Mouse (Mus musculus): ENCODE measurements around the gene Tma16.

Tma16 gene

DNA sequence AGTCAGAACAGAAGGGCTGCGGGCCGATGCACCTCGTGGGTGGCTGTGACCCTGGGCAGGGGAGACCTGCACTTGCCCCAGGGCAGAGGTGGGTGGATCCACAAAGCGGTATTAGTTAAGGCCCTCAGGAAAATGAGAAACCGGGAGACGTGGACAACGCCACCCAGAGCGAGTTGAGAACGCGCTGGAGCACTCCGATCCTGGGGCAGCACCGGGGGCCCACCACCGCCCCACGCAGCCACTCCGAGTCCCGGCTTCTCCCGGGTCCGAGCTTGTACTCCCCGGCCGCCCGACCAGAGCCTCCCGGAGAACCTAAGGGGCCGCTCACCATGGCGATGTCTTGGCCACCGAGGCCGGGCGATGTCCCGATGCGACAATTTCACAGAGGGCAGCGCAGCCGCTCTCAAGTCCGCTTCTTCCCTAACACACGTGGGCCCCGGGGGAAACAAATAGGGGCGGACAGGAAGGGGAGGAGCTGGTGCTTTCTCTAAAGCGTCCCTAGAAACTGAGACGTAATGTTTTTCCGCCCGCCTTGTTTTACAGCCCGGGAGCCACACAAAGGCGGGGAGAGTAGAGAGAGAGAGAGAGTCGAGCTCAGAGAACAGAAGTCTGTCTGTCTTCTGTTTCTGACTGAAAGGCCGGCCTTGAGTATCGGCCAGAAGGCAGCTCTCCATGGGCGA, at the start of gene Tma16:
TSS of gene Tma16 (minus strand) at position 447 of the 680 bp plus-strand sequence.
- peak; percentile 54 to 73 for DNase-seq (ENCODE audit: low spot score in 2 of 2)

DNA sequence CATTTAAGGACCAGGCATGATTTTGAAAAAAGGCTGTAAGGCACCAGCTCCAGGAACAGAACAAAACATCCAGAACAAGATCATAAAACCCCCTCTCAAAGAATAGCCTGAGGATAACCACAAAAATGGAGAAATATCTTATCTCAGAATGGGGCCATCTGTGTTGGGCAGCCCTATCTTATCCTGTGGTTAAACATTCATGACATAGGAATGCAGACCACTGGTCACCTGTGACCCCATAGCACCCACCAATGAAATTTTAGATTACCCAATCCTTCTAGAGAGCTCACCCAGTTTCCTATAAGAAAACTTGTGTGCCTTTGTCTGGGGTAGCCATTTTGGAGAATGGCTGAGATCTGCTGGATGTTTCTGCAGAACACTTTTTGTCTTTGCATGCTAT, 34.2 kb upstream of the Tma16 start:
- DNase-seq (ENCODE audit: low spot score in 2 of 2), result no peak

DNA sequence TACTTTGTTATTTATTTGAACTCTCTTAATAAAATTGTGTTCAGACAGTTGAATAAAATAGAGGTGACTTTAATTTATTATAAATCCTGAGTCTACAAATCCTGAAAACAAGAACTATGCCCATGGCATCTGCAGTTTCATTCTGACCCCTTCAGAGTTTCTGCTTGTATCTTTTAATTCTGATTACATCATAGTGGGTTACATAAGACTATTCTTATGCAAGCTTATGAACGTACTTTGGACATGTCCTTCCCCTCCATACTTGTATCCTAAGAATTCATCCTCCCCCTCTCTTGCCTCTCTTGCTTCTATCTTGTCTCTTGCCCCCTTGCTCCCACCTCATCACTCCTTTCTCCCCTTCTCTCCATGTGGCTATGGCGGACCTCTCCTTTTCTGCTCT, 32.8 kb upstream of the Tma16 start:
- DNase-seq (ENCODE audit: low spot score in 2 of 2), result no peak

DNA sequence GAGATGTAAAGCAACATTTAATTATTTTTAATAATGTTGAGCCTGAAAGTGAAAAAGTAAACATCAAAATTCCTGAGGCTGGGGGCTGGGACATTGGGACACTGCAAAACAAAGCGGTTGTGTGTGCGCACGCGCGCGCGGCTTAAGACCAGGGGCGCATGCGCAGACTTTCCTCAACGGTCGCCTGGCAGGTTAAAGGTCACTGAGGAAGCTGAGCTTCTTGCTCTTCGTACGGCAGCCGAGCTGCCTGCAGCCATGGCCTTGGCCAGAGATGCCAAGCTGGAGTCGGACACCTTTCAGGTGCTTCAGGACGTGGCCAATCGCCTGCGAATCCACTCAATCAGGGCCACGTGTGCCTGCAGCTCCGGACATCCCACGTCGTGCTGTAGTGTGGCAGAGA, 25.2 kb upstream of the Tma16 start, which contains the start of gene Tktl2:
TSS of gene Tktl2 (plus strand) at position 220 of the 400 bp plus-strand sequence.
- no peak for DNase-seq (ENCODE audit: low spot score in 2 of 2)

DNA sequence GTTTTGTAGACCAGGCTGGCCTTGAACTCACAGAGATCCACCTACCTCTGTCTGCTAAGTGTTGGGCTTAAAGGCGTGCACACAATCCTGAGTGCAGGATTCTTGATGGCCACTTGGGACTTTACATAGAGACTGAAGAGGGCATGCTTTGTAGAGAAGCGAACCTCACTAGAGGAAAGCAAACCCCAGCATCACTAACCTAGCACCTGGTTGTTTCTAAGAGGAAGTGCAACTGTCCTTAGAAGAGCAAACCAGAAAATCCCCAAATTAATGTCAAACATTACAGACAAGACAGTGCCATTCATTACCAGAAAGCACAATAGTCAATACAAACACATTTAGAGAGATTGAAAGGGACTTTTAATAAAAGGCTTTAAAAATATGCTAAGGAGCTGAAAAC, 17.1 kb upstream of the Tma16 start:
- DNase-seq (ENCODE audit: low spot score in 2 of 2), result no peak

DNA sequence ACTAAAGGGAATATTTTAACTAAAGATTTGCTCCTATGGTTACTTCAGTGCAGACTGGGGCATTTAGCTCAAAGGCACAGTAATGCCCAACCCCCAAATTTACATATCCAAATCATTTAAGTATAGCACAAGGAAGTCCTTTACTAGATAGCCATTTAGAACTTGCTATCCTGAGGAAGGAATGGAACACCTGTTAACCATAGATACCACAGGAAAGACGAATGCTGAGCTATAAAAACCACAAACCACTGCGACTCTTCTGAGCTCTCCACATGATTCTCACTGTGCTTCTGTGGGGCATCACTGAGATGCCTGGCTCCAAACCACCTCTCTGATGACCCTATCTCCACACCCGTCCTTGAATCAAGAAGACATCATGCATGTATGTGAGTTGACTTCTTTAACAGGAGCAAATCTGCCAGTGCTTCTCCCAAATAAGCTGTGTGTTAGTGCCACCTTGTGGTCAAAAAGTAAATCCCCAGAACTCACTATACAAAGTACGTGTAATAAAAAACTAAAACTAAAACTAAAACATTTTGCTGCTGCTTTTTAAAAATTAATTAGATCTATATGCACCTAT, 10.8 kb upstream of the Tma16 start:
- peak in 1 of 2 experiments; percentile 9 for DNase-seq (ENCODE audit: low spot score in 2 of 2)

DNA sequence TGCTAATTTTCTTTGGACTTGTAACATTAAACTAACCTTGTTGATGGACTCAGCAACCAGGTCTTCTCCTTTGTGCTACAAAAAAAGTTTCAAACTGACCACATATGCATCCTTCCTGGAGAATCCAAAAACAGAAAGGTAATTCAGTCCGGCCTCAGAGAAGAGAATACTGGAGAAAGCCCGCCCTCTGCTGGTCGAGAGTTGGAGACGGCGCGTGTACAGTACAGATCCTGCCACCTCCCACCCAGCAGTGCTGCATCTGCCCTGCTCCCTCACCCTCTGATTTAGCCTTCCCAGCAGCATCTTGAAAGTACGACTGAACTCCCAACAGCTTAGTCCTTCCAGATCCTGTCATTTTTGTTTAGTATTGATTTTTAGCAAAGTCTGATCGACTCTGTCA, 9.4 kb upstream of the Tma16 start:
- DNase-seq (ENCODE audit: low spot score in 2 of 2), result peak; percentile 16 to 71

DNA sequence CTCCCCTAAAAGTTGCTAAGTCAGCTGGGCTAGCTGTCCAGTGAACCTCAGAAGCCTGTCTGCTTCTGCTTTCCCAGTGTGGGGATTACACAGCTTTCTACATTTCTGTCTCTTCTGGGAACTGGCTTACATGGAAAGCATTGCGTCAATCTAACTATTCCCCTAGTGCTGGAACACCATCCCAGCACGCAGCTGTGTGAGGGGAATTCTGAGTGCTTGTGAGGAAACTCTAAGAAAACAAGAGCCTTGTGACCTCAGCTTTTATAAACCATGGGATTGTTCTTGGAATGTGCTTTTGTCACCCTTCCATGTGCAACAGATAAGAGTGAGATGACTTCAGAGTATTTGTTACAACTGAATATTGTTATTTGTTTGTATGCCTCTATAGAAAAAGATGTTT, 8.2 kb upstream of the Tma16 start:
- no peak for DNase-seq (ENCODE audit: low spot score in 2 of 2)

DNA sequence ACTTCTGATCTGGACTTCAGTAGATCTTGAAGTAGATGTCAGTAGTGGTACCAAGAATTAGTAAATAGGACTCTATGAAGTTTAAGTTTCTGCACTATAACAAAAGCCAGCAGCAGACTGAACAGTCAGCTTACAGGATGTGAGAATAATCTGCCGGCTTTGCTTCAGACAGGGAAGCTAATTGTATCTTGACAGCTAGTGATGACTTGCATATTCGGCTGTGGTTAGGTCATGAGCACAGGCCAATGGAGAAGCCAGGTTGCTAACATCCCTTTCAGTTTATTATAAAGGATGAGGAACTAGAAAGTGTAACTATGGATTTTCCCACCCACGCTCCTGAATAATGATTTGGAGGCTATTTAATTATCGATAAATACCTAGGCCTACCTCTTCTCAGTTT, 4.3 kb upstream of the Tma16 start:
- no peak for DNase-seq (ENCODE audit: low spot score in 2 of 2)

DNA sequence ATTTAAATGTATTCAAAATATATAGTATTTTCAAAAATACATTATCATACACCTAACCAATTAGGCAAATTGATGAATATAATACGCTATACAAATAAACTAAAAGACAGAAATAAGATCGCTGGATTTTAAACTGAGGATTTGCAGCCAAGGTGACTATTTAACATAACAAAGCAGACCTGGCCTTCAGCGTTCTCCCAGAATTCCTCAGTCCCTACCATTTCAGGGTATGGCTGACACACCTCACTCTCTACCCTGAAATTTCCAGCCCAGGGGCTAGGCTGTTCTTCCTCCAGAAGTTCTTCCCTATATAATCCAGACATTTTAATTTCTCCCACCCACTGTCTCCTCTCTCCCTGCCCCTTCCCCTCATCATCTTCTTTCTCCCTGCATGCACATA, 2.2 kb upstream of the Tma16 start:
- no peak for DNase-seq (ENCODE audit: low spot score in 2 of 2)

DNA sequence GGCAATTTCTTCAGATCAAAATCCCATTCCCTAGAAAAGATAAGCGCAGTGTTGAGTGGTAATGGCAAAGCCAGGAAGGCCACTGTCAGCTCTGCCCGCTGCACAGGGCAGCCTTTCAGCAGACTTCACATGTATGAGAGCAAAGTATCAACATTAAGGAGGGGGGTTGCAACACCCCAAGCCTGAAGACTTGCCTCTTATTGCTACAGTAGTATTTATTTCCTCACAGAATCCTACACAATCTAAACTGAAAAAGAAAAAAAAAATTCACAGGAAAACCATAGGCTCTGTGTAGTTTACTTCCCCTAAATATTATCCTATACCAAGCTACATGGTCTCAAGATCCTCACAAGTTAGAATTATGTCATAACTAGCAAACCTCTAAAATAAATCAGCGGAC, 9.4 kb downstream of the Tma16 start:
- DNase-seq (ENCODE audit: low spot score in 2 of 2), result no peak

DNA sequence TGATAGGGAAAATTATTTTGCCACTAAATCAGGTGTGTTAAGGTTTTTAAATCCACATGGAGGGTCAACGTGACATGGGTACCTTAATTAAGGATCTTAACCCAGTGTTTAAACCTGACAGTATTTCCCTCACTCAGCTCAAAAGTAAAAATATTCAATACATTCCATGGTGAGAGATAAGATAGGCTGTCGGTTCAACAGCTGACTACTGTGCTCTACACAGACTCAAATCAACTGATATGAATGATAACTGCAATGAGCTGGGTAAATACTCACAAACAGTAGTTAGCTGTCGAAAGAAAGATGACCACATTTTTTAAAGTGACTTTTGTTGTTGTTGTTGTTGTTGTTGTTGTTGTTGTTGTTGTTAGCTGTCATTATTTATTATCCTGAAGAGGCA, 16.5 kb downstream of the Tma16 start:
- no peak for DNase-seq (ENCODE audit: low spot score in 2 of 2)

DNA sequence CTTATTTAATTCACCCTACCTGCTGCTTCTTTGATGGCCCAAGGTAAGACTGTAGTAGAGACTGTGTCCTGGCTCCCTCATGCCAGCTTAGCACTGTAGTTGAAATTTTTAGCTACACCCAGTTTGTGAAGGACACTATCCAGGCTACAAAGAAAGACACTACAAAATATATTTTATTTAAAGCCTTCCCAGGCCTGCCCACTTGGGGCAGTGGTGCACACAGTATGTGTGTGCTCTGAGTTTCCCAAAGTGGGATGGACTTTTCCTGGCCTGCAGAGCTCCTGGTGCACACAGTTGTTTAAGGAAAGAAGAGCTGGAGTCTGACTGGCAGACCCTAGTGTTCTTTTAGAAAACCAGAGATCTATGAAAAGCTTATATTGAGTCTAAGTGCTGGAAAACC, 29.3 kb downstream of the Tma16 start:
- DNase-seq (ENCODE audit: low spot score in 2 of 2), result no peak

DNA sequence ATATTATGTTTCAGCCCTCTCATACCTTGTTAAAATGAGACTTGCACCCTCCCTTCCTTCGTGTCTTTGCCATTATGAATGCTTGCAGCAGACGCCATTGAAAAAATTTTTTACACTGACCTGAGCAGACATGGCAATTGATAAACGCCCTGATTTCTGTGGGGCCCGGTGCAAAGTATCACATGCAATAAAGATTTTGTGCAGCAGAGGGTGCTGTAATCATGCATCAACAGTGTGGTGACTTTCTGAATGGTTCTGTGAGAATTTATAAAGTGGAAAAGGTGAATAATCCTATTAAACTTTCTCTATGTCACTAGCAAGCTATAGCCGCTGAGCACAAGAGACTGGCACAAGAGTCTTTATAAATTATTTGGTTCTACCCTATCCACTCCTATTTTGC, 35.6 kb downstream of the Tma16 start:
- peak in 1 of 2 experiments; percentile 11 for DNase-seq (ENCODE audit: low spot score in 2 of 2)

DNA sequence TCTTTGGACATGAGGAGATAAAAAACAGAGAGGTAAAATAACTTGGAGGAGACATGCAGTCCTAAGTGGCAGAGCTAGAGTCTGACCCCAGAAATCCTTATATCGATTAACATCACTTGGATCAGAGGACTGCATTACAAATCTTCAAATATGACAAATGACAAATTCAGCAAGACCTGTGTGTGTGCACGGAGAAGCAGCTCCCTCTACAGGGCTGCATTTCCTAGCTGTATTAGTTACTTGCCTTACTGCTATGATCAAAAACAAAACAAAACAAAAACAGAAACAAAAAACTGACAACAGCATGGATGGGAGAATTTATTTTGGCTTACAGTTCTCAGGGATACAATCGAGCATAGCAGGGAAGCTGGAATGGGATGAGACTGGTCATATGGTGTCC, 41.0 kb downstream of the Tma16 start:
- no peak for DNase-seq (ENCODE audit: low spot score in 2 of 2)

DNA sequence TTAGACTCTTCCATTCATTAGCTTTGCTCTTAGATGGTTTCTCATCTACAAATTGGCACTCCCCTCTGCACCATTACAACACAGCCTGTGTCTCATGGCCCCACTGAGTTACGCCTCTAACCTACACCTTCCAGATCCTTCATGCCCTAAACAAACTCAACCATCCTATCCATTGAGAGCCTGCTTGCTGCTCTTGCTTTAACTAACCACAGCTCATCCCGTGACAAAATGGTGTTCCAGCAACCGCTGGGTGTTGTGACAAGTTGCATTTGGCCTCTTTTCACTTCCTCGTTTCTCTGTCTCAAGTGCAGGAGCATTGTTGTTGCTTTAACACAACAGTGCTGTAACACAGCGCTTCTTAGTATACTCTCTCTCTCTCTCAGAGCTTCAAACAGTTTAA, 42.2 kb downstream of the Tma16 start:
- DNase-seq (ENCODE audit: low spot score in 2 of 2), result no peak

DNA sequence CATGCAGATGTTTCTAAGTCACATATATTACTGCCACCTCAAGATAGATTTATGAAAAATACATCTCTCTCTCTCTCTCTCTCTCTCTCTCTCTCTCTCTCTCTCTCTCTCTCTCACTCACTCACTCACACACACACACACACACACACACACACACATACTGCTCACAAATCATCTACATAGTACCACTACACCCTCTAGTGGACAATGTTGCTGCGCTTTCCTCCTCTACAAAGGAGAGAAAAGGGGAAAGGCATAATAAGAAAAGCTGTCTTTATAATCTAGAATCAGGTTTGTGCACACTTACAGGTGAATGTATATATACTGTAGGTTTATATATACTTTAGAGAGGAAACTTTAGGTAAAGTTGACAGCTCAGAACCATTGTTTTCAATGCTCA, 43.6 kb downstream of the Tma16 start:
- DNase-seq (ENCODE audit: low spot score in 2 of 2), result peak in 1 of 2 experiments; percentile 7

DNA sequence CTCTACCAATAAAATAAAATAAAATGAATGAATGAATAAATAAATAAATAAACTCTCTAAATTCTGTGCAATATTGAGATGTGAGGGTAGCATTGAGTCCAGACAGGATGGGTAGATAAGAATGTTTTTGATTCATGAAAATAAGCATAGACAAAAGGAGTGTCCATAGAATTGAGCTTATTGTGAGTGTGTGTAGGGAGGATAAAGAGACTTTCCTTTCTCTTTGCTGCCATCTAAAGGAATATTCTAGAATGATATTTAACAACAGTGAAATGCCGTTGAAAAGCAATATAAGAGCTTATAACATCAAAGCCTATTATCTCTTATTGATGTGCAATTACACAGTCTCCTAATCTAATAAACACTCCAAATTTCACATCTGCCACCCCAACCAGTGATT, 45.2 kb downstream of the Tma16 start:
- DNase-seq (ENCODE audit: low spot score in 2 of 2), result no peak

DNA sequence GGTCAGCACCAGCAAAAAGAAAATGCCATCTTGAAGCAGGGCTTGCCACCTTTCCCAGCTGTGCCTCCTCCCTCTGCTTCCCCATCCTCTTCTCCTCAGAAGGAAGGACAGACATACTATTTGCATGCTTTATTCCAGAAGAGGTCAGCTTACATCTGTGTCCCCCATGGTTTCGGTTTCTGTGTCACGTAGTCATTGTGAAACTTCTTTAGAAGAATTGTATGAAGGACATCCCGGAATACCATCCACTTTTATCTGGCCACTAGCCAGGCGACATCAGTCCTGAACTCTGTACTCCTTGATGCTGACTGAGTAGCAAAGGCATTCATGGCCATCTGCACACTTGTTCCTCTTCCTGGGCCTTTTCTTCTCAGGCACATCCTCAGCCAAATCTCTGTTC, 47.9 kb downstream of the Tma16 start:
- DNase-seq (ENCODE audit: low spot score in 2 of 2), result no peak

DNA sequence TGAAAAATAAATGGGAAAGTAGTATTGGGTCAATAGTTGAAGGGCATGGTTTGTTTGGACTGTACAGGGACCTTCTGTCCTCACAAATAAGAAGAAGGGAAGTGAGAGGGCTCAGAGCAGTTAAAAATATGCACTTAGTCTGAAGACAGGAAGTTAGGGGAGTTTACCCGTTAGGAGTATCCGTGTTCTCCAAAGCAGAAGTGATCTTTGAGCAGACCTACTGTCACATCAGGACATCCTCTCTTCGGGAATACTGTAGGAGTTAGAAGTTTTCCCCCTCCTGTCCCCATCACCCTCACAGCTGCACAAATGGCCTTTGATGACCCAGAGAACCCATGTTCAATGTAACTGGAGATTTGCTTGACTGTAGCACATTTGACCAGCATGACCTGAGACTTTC, 48.4 kb downstream of the Tma16 start:
- DNase-seq (ENCODE audit: low spot score in 2 of 2), result no peak

DNA sequence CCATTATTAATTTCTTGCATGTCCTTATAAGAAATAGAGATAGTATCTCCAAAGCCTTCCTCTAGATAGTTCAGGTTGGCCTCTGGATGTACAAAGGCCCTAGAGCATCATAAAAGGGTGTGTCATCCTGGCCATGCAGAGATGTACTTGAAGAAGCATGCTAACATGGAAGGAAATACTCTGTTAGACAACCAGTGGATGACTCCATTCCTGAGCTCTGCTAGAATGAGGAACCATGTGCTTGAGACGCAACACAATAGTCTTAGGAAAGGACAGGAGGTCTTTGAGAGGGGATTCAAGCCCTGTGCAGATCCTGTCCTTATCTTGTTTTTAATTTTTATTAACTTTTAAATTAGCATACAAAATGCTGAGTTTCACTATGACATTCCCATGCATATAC, 49.5 kb downstream of the Tma16 start:
- DNase-seq (ENCODE audit: low spot score in 2 of 2), result no peak

DNA sequence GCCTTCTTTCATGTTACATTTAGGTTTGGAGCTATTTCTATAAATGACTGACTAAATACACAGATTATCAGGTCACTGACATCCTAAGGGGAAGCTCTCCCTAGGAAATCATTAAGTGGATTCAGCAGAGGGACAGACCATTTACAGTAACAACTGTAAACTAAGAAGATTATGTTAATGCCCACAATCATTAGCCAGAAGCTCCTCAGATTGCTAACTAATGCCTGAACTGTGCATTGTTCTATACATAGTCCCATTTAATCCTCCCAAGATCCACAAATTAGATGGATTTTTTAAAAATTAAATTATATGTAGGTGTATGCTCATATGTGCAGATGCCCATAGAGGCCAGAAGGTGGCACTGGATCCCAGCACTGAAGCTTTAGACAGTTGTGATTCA, 52.8 kb downstream of the Tma16 start:
- DNase-seq (ENCODE audit: low spot score in 2 of 2), result no peak

DNA sequence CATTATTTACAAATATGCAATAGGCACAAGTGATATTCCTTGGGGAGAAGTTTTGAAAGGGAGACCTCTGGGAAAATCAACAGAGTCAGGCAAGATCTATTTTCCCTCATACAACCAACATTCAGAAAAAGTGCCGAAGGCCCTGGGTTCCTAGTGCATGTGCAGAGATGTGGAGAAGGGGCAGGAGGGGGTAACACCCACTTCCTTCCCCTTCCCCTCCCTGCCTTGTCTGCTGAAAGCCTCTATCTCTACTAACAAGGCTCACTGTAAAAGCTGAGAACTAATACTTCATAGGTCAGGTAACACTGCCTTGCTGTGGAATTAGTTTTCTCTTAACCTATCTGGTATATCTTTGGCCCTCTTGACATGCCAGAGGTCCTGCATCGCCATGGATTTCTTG, 55.7 kb downstream of the Tma16 start:
- no peak for DNase-seq (ENCODE audit: low spot score in 2 of 2)

Measured in thymus, postnatal 10 days (tissue).